Mouse (Mus musculus): ENCODE measurements around the gene Mrps21. TPM values are rescaled to one million over a fixed set of nuclear protein-coding genes. Genes with fewer than 3 reads are reported as not detected.
A peak's percentile ranks its signal among the peaks of the same experiment; 100 is the strongest.
"Not testable (repeated sequence)": the region's sequence is repeated elsewhere in the genome, so short reads cannot be mapped to it uniquely, and the experiment has no call there.

Gene Mrps21
- polyA plus RNA-seq, 1 experiment = 274 TPM

DNA sequence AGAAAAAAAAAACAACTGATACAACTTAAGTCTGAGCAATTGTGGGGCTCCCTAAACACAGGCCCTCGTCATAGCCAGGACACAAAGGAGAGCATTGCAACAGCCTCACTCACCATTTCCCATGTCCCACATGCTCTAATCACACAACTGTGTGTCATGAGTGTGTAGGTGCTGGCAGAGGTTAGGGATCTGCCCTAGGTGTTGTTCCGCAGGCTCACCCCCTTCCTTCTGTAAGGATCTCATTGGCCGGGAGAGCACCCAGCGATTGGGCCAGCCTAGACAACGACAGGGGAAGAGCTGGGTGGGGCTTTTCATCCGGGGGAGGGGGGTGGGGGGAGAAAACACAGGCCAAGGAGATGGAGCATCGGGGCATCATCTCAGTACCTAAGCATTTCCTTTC, 7.7 kb downstream of the Mrps21 start:
- no peaks in the 10 kb centered on the region; the same call in 1 of the 2 replicates for H3K36me3 ChIP-seq (ENCODE audit: control insufficient read depth, insufficient read depth, low read length)
- no peak overlapping the region for H3K27ac ChIP-seq (ENCODE audit: insufficient read depth, low read depth, low read length)
- no peak overlapping the region for H3K4me3 ChIP-seq (ENCODE audit: insufficient read depth, low read depth, low read length)
- DNase-seq = no peak
- no peaks in the 10 kb centered on the region for H3K27me3 ChIP-seq (replicated peaks; ENCODE audit: control insufficient read depth, insufficient read depth, low read length)
- H3K4me1 ChIP-seq (ENCODE audit: control insufficient read depth, insufficient read depth, low read length) = peaks cover 19% of the 10 kb centered on the region; the same call in 1 of the 2 replicates
- 65% methylated on average over 7 of the region's 7 CpGs for WGBS
- no peak for TF ChIP-seq POLR2A (IDR thresholded peaks at IDR 0.05; ENCODE audit: low read depth, low read length)
- no peak for TF ChIP-seq CTCF (conservative IDR thresholded peaks at IDR 0.05; ENCODE audit: insufficient read depth, insufficient read length, low read depth, low read length)

DNA sequence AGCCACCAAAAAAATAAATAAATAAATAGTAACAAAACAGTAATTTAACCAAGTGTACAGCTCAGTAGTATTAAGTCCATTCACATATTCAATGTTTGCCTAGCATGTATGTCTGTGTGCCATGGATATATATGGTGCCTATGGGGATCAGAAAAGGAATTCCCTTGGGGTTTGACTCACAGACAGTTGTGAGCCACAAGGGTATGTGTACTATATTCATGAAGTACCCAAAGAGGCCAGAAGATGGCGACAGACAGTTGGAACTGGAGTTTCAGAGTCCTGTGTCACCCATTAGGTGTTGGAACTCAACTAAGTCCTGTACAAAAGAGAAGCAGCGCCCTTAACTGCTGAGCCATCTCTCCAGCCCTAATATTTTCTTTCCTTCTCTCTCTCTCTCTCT, 9.5 kb downstream of the Mrps21 start:
- WGBS = 40% methylated on average over 2 of the region's 2 CpGs
- TF ChIP-seq POLR2A (IDR thresholded peaks at IDR 0.05; ENCODE audit: low read depth, low read length) = no peak
- TF ChIP-seq CTCF (conservative IDR thresholded peaks at IDR 0.05; ENCODE audit: insufficient read depth, insufficient read length, low read depth, low read length) = peak; percentile 51

DNA sequence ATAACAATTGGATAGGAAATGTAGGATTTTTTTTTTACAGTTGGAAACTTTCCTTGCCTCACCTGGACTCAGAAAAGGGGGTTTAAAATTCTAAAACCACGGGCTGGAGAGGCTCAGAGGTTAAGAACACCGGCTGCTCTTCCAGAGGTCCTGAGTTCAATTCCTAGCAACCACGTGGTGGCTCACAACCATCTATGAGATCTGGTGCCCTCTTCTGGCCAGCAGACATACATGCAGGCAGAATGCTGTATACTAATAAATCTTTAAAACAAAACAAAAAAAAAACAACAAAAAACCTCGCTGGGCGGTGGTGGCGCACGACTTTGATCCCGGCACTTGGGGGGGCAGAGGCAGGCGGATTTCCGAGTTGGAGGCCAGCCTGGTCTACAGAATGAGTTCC, 10.1 kb downstream of the Mrps21 start:
- no peaks in the 10 kb centered on the region for H3K27me3 ChIP-seq (replicated peaks; ENCODE audit: control insufficient read depth, insufficient read depth, low read length)
- WGBS = 62% methylated on average over 10 of the region's 10 CpGs
- TF ChIP-seq CTCF (conservative IDR thresholded peaks at IDR 0.05; ENCODE audit: insufficient read depth, insufficient read length, low read depth, low read length) = peak; percentile 47
- TF ChIP-seq POLR2A (IDR thresholded peaks at IDR 0.05; ENCODE audit: low read depth, low read length) = no peak
- H3K4me3 ChIP-seq (ENCODE audit: insufficient read depth, low read depth, low read length) = no peak overlapping the region
- no peak overlapping the region for H3K27ac ChIP-seq (ENCODE audit: insufficient read depth, low read depth, low read length)
- DNase-seq = no peak
- H3K4me1 ChIP-seq (ENCODE audit: control insufficient read depth, insufficient read depth, low read length) = peaks cover 11% of the 10 kb centered on the region; the same call in 1 of the 2 replicates
- H3K36me3 ChIP-seq (ENCODE audit: control insufficient read depth, insufficient read depth, low read length) = no peaks in the 10 kb centered on the region; the same call in 1 of the 2 replicates

More for the DNA sequence above, 9.5 kb downstream of the Mrps21 start:
- H3K27ac ChIP-seq (ENCODE audit: insufficient read depth, low read depth, low read length) = no peak overlapping the region
- H3K36me3 ChIP-seq (ENCODE audit: control insufficient read depth, insufficient read depth, low read length) = no peaks in the 10 kb centered on the region; the same call in 1 of the 2 replicates
- no peaks in the 10 kb centered on the region for H3K27me3 ChIP-seq (replicated peaks; ENCODE audit: control insufficient read depth, insufficient read depth, low read length)
- H3K4me1 ChIP-seq (ENCODE audit: control insufficient read depth, insufficient read depth, low read length) = peaks cover 14% of the 10 kb centered on the region; the same call in 1 of the 2 replicates
- peak; percentile 95 for DNase-seq
- no peak overlapping the region for H3K4me3 ChIP-seq (ENCODE audit: insufficient read depth, low read depth, low read length)

DNA sequence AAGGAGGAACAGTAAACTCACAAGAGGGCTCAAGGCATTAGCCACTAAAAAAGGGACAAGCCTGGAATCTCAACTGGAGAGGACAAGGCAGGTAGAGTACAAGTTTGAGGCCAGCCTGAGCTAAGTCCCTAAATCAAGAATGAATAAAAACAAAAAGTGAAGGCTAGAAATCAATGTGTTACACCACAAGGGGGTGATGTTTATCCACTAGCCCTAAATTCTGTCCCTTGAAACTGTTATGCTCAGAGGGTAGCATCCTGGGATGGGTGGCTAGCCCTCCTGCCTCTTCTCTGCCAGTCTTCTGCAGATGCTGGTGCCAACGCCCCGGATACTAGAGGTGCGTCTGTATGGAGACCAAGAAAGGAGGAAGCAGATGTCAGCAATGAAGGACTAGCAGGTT, 11.0 kb downstream of the Mrps21 start:
- Histone ChIP-seq H3K27me3 (replicated peaks; ENCODE audit: control insufficient read depth, insufficient read depth, low read length) (no peaks in the 10 kb centered on the region), H3K27ac (ENCODE audit: insufficient read depth, low read depth, low read length) (no peak overlapping the region), H3K4me3 (ENCODE audit: insufficient read depth, low read depth, low read length) (no peak overlapping the region), H3K36me3 (ENCODE audit: control insufficient read depth, insufficient read depth, low read length) (no peaks in the 10 kb centered on the region; the same call in 1 of the 2 replicates), H3K4me1 (ENCODE audit: control insufficient read depth, insufficient read depth, low read length) (peaks cover 5% of the 10 kb centered on the region; the same call in 1 of the 2 replicates)
- 80% methylated on average over 3 of the region's 3 CpGs for WGBS
- DNase-seq = no peak
- TF ChIP-seq CTCF (conservative IDR thresholded peaks at IDR 0.05; ENCODE audit: insufficient read depth, insufficient read length, low read depth, low read length) (0 out of 2 replicates have a peak, but pooled peaks have one; percentile 20), POLR2A (IDR thresholded peaks at IDR 0.05; ENCODE audit: low read depth, low read length) (no peak)

DNA sequence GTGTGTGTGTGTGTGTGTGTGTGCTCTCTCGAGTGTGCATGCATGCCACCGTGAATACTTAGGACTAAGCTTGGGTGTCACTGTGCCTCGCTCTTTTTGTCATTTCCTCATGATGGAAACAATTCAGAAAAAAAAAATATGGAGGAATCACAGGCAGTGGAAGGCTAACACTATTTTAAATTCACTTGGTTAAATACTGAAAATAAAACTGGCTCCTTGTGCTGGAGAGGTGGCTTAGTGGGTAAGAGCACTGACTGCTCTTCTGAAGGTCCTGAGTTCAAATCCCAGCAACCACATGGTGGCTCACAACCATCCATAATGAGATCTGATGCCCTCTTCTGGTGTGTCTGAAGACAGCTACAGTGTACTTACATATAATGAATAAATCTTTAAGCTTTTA, 13.0 kb downstream of the Mrps21 start:
- 63% methylated on average over 3 of the region's 3 CpGs for WGBS
- H3K27me3 ChIP-seq (replicated peaks; ENCODE audit: control insufficient read depth, insufficient read depth, low read length); H3K36me3 ChIP-seq (ENCODE audit: control insufficient read depth, insufficient read depth, low read length); H3K4me3 ChIP-seq (ENCODE audit: insufficient read depth, low read depth, low read length); H3K27ac ChIP-seq (ENCODE audit: insufficient read depth, low read depth, low read length); DNase-seq; H3K4me1 ChIP-seq (ENCODE audit: control insufficient read depth, insufficient read depth, low read length): not testable (repeated sequence)

DNA sequence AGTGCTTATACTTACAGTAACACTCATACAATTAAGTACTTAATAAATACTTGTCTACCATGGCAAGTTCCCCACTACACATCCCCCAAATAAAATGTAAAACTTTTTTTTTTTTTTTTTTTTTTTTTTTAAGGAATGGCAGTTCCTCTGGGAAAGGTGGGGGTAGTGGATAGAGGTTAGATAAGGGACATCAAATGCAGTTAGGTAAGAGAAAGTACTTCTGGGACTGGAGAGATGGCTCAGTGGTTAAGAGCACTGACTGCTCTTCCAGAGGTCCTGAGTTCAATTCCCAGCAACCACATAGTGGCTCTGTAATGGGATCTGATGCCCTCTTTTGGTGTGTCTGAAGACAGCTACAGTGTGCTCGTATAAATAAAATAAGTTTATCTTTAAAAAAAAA, 14.3 kb downstream of the Mrps21 start:
- WGBS = 88% methylated on average over 1 of the region's 1 CpGs
- not testable (repeated sequence) for H3K36me3 ChIP-seq (ENCODE audit: control insufficient read depth, insufficient read depth, low read length)

DNA sequence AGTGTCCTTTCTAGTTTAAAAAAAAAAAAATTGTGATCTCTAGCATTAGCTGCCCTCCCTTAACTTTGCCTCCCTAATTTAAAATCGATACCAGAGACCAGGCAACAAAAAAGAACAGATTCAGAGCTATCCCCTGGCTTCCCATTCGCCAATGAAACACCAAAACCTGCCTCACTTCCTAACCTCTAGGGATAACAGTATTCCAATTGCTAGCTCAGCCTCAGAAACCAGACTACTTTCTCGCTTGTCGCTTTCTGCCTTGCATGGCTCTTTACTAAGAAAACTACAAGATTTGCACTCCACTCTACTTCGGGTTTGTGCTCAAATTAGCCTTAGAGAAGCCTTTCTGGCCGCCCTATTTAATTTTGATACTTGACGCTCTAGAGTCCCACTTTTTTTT, 15.2 kb downstream of the Mrps21 start:
- no peak for TF ChIP-seq POLR2A (IDR thresholded peaks at IDR 0.05; ENCODE audit: low read depth, low read length)
- TF ChIP-seq CTCF (conservative IDR thresholded peaks at IDR 0.05; ENCODE audit: insufficient read depth, insufficient read length, low read depth, low read length) = no peak
- Histone ChIP-seq H3K4me1 (ENCODE audit: control insufficient read depth, insufficient read depth, low read length) (no peaks in the 10 kb centered on the region), H3K4me3 (ENCODE audit: insufficient read depth, low read depth, low read length) (peak overlapping the region; percentile 90; the same call in 1 of the 2 replicates), H3K36me3 (ENCODE audit: control insufficient read depth, insufficient read depth, low read length) (peaks cover 2% of the 10 kb centered on the region; the same call in 1 of the 2 replicates), H3K27me3 (replicated peaks; ENCODE audit: control insufficient read depth, insufficient read depth, low read length) (no peaks in the 10 kb centered on the region), H3K27ac (ENCODE audit: insufficient read depth, low read depth, low read length) (peak overlapping the region; percentile 68)
- no peak for DNase-seq
- WGBS = 26% methylated on average over 7 of the region's 7 CpGs

More for the DNA sequence above, 14.3 kb downstream of the Mrps21 start:
- not testable (repeated sequence) for DNase-seq; H3K27ac ChIP-seq (ENCODE audit: insufficient read depth, low read depth, low read length); H3K4me1 ChIP-seq (ENCODE audit: control insufficient read depth, insufficient read depth, low read length); H3K4me3 ChIP-seq (ENCODE audit: insufficient read depth, low read depth, low read length); H3K27me3 ChIP-seq (replicated peaks; ENCODE audit: control insufficient read depth, insufficient read depth, low read length)
